Mouse (Mus musculus) kidney, embryonic 16.5 days (tissue): ENCODE results near the gene Pak7. TPM values are rescaled to one million over a fixed set of nuclear protein-coding genes. Genes with fewer than 3 reads are reported as not detected.
"Not testable (repeated sequence)": the region's sequence is repeated elsewhere in the genome, so short reads cannot be mapped to it uniquely, and the experiment has no call there.

Source experiments
- ATAC-seq: fragments of 200-750 bp; cut with Nextera tagmentation; 2 replicates; pipeline ENCODE4 v1.8.0; 2017; ENCODE audit warnings: moderate TSS enrichment; ENCODE audit not compliant: low FRiP score, low TSS enrichment
- H3K27ac ChIP-seq: fragments of 300-500 bp; sonication (generic); 2 replicates; pipeline ENCODE4 v1.5.1; 2014; ENCODE audit warnings: low read length
- H3K27me3 ChIP-seq: fragments of 300-500 bp; sonication (generic); 2 replicates; pipeline ENCODE4 v1.6.1; 2014; ENCODE audit warnings: low read length, control low read depth, mixed read lengths; ENCODE audit not compliant: insufficient read depth
- H3K36me3 ChIP-seq: fragments of 300-500 bp; sonication (generic); 2 replicates; pipeline ENCODE4 v1.6.1; 2014; ENCODE audit warnings: low read length, control low read depth, mixed read lengths; ENCODE audit not compliant: insufficient read depth
- H3K4me1 ChIP-seq: fragments of 300-500 bp; sonication (generic); 2 replicates; pipeline ENCODE4 v1.6.1; 2014; ENCODE audit warnings: low read length, control low read depth, mixed read lengths; ENCODE audit not compliant: insufficient read depth
- H3K4me2 ChIP-seq: fragments of 300-500 bp; sonication (generic); replicated peaks from 2 replicates; pipeline ENCODE4 v1.6.1; 2014; ENCODE audit warnings: low read depth, low read length
- H3K4me3 ChIP-seq: fragments of 300-500 bp; sonication (generic); 2 replicates; pipeline ENCODE4 v1.5.1; 2014; ENCODE audit warnings: mild to moderate bottlenecking, low read length
- H3K9ac ChIP-seq: fragments of 300-500 bp; sonication (generic); replicated peaks from 2 replicates; pipeline ENCODE4 v1.6.1; 2014; ENCODE audit warnings: low read length
- H3K9me3 ChIP-seq: fragments of 300-500 bp; sonication (generic); 2 replicates; pipeline ENCODE4 v1.6.1; 2016; ENCODE audit warnings: low read length, control low read depth
- WGBS: fragments of 180-500 bp; shearing (Covaris S2); extraction: QIAGEN DNeasy Blood & Tissue Kit; methylation state at CpG from one replicate; pipeline ENCODE4 v1.1.7; 2014; 5-methylcytosine and 5-hydroxymethylcytosine counted together
- polyA plus RNA-seq: library from polyadenylated mRNA; unstranded; fragments of >200 nt; fragmentation: Nextera tagmentation; extraction: Ambion mirVana; gene quantifications from 2 replicates; pipeline ENCODE4 v1.2.1, GENCODE M21; 2015

Gene Pak7
- polyA plus RNA-seq, 1 experiment from 2014 or later: 1.1 TPM

GRCm38 (mm10) chr2:136241960-136242359, 145.8 kb downstream of the Pak7 start:
- not testable (repeated sequence) for H3K27me3 ChIP-seq, H3K27ac ChIP-seq, H3K4me2 ChIP-seq, H3K9me3 ChIP-seq, H3K9ac ChIP-seq, H3K4me1 ChIP-seq, H3K4me3 ChIP-seq, ATAC-seq, H3K36me3 ChIP-seq
- 84% methylated on average over 4 of the region's 4 CpGs for WGBS

DNA sequence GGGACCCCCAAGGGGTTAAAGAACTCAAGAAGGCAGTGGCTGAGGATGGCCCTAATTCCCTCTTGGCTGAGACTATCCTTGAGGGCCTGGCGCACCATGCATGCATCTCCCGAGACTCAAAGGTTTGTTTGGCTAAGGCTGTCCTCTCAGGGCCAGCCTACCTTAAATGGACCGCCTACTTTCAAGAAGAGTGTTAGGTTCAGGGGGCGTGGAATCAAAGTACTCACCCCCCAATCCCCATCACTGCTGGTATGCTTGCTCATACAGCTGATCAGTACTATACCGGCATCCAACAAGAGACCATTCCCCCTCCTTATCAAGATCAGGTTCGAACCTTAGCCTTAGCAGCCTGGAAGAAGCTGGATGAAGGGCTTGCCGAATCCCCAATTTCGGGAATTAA, 156.5 kb downstream of the Pak7 start:
- no peak overlapping the region for H3K27ac ChIP-seq
- ATAC-seq: 0 out of 2 replicates have a peak, but pooled peaks have one; percentile 54
- no peak overlapping the region for H3K4me2 ChIP-seq
- no peak overlapping the region for H3K9ac ChIP-seq
- WGBS: 93% methylated on average over 8 of the region's 8 CpGs
- H3K4me3 ChIP-seq: no peak overlapping the region
- no peaks in the 10 kb centered on the region for H3K36me3 ChIP-seq
- H3K27me3 ChIP-seq: no peaks in the 10 kb centered on the region
- H3K9me3 ChIP-seq: no peaks in the 10 kb centered on the region
- H3K4me1 ChIP-seq: no peaks in the 10 kb centered on the region

GRCm38 (mm10) chr2:136204034-136204433, 183.7 kb downstream of the Pak7 start:
- no peaks in the 10 kb centered on the region for H3K9me3 ChIP-seq
- H3K36me3 ChIP-seq: no peaks in the 10 kb centered on the region
- no peak overlapping the region for H3K9ac ChIP-seq
- no peak overlapping the region for H3K4me2 ChIP-seq
- H3K4me3 ChIP-seq: no peak overlapping the region
- WGBS: 86% methylated on average over 4 of the region's 4 CpGs
- no peak overlapping the region for H3K27ac ChIP-seq
- ATAC-seq: no peak
- no peaks in the 10 kb centered on the region for H3K4me1 ChIP-seq
- H3K27me3 ChIP-seq: no peaks in the 10 kb centered on the region

- H3K4me1 ChIP-seq: no peaks in the 10 kb centered on the region
- H3K4me3 ChIP-seq: no peak overlapping the region
- no peaks in the 10 kb centered on the region for H3K36me3 ChIP-seq
- H3K27me3 ChIP-seq: no peaks in the 10 kb centered on the region
- H3K4me2 ChIP-seq: no peak overlapping the region
- H3K27ac ChIP-seq: no peak overlapping the region
- no peak for ATAC-seq
- H3K9ac ChIP-seq: no peak overlapping the region
- 80% methylated on average over 3 of the region's 3 CpGs for WGBS
- no peaks in the 10 kb centered on the region for H3K9me3 ChIP-seq
Measured at GRCm38 (mm10) chr2:136175030-136175429, 212.7 kb downstream of the Pak7 start.

GRCm38 (mm10) chr2:136150752-136151151, 237.0 kb downstream of the Pak7 start:
- H3K36me3 ChIP-seq: no peaks in the 10 kb centered on the region
- H3K9me3 ChIP-seq: no peaks in the 10 kb centered on the region
- no peak for ATAC-seq
- H3K27ac ChIP-seq: no peak overlapping the region
- no peak overlapping the region for H3K4me2 ChIP-seq
- no peak overlapping the region for H3K9ac ChIP-seq
- WGBS: 84% methylated on average over 7 of the region's 7 CpGs
- no peaks in the 10 kb centered on the region for H3K27me3 ChIP-seq
- no peak overlapping the region for H3K4me3 ChIP-seq
- H3K4me1 ChIP-seq: 0 out of 2 replicates have a peak, but pooled peaks cover 3% of the 10 kb centered on the region

DNA sequence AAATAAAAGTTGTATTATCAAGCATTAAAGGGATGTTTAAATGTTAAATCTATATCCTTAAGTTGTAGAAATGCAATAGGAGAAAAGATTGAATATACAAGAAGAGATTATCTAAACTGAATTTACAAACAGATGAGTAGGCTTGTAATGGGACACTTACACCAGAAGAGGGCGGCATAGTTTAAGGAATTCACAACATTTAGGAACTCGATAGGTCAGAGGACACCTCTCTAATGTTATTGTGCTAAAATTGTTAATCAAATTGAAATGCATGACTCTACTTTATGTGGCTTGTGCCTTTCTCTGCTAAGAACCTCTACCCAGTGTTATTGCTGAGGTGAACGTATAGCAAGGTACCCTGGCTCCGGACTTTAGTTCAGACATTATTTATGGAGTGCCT, 238.2 kb downstream of the Pak7 start:
- Histone ChIP-seq H3K36me3 (no peaks in the 10 kb centered on the region), H3K4me2 (0 out of 2 replicates have a peak overlapping the region, but pooled peaks have one; percentile 23), H3K27ac (no peak overlapping the region), H3K9me3 (no peaks in the 10 kb centered on the region), H3K4me3 (no peak overlapping the region), H3K4me1 (0 out of 2 replicates have a peak, but pooled peaks cover 3% of the 10 kb centered on the region), H3K27me3 (no peaks in the 10 kb centered on the region), H3K9ac (no peak overlapping the region)
- peak; percentile 69; the same call in 1 of the 2 replicates for ATAC-seq
- 15% methylated on average over 4 of the region's 4 CpGs for WGBS

DNA sequence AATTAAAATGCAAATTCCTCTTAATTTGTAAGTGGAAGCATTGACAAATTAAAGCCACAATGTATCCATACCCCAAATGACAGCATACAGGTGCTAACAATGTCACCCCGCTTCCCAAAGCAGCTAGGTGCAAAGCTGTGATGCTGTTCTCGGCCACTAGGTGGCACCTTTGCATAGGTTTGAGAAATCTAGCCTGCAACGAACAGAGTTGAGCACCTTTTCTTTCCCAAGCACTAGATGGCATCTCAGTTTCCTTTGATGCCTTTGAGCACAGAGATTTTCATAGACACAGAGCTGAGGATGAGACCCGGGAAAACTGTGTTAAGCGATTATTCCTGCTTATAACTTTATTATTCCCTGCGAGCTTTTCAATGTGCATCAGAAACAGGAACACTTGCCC, 238.8 kb downstream of the Pak7 start:
- H3K9ac ChIP-seq: no peak overlapping the region
- peak; percentile 93 for ATAC-seq
- no peak overlapping the region for H3K27ac ChIP-seq
- H3K27me3 ChIP-seq: no peaks in the 10 kb centered on the region
- WGBS: 4% methylated on average over 6 of the region's 6 CpGs
- 0 out of 2 replicates have a peak, but pooled peaks cover 3% of the 10 kb centered on the region for H3K4me1 ChIP-seq
- H3K9me3 ChIP-seq: no peaks in the 10 kb centered on the region
- H3K36me3 ChIP-seq: no peaks in the 10 kb centered on the region
- H3K4me2 ChIP-seq: no peak overlapping the region
- no peak overlapping the region for H3K4me3 ChIP-seq

DNA sequence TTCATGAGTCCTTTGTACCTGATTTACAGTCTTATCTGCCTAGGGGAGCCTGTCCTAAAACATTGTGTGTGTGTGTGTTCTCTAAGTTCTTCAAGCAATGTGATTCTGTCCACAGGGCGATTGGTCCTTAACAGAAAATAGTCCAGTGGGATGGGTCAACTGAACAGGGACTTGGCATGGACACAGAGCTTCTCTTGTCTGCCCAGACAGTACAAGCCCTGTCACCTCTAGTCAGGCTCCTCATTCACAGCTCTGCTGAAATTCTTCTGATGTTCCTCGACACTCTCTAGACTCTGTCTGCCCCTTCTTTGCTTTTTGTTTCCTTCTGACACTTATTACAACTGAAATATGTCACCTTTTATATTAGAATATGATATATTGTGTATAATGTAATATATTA, 247.0 kb downstream of the Pak7 start:
- H3K36me3 ChIP-seq: no peaks in the 10 kb centered on the region
- H3K27ac ChIP-seq: no peak overlapping the region
- 64% methylated on average over 2 of the region's 2 CpGs for WGBS
- H3K4me2 ChIP-seq: no peak overlapping the region
- no peak for ATAC-seq
- no peaks in the 10 kb centered on the region for H3K27me3 ChIP-seq
- no peak overlapping the region for H3K4me3 ChIP-seq
- no peak overlapping the region for H3K9ac ChIP-seq
- no peaks in the 10 kb centered on the region for H3K9me3 ChIP-seq
- no peaks in the 10 kb centered on the region for H3K4me1 ChIP-seq

- WGBS: 39% methylated on average over 4 of the region's 4 CpGs
- Histone ChIP-seq H3K4me3 (no peak overlapping the region), H3K27me3 (no peaks in the 10 kb centered on the region), H3K27ac (no peak overlapping the region), H3K36me3 (no peaks in the 10 kb centered on the region), H3K4me1 (no peaks in the 10 kb centered on the region), H3K4me2 (no peak overlapping the region), H3K9me3 (no peaks in the 10 kb centered on the region), H3K9ac (no peak overlapping the region)
- no peak for ATAC-seq
Measured at GRCm38 (mm10) chr2:136139159-136140069, 248.4 kb downstream of the Pak7 start.

GRCm38 (mm10) chr2:136138451-136138850, 249.3 kb downstream of the Pak7 start:
- H3K9me3 ChIP-seq: no peaks in the 10 kb centered on the region
- no peak overlapping the region for H3K27ac ChIP-seq
- no peak overlapping the region for H3K4me3 ChIP-seq
- no peaks in the 10 kb centered on the region for H3K36me3 ChIP-seq
- H3K9ac ChIP-seq: no peak overlapping the region
- H3K4me2 ChIP-seq: no peak overlapping the region
- H3K27me3 ChIP-seq: no peaks in the 10 kb centered on the region
- ATAC-seq: no peak
- H3K4me1 ChIP-seq: no peaks in the 10 kb centered on the region
